Mouse (Mus musculus) midbrain, embryonic 16.5 days (tissue): ENCODE data around the gene Smgc. TPM values are rescaled to one million over a fixed set of nuclear protein-coding genes. Genes with fewer than 3 reads are reported as not detected.
"Not testable (repeated sequence)": the region's sequence is repeated elsewhere in the genome, so short reads cannot be mapped to it uniquely, and the experiment has no call there.

Source experiments
- ATAC-seq: fragments of 200-750 bp; cut with Nextera tagmentation; 2 replicates; pipeline ENCODE4 v1.8.0; 2017; ENCODE audit warnings: moderate TSS enrichment
- H3K27ac ChIP-seq: fragments of 300-500 bp; sonication (generic); 2 replicates; pipeline ENCODE4 v1.5.1; 2014; ENCODE audit warnings: mild to moderate bottlenecking, low read length, mixed read lengths
- H3K27me3 ChIP-seq: fragments of 300-500 bp; sonication (generic); 2 replicates; pipeline ENCODE4 v1.6.1; 2014; ENCODE audit warnings: low read depth, low read length, mixed read lengths; ENCODE audit not compliant: control insufficient read depth, insufficient read depth
- H3K36me3 ChIP-seq: fragments of 300-500 bp; sonication (generic); 2 replicates; pipeline ENCODE4 v1.6.1; 2014; ENCODE audit warnings: mild to moderate bottlenecking, low read length, moderate library complexity, mixed read lengths; ENCODE audit not compliant: control insufficient read depth, insufficient read depth
- H3K4me1 ChIP-seq: fragments of 300-500 bp; sonication (generic); 2 replicates; pipeline ENCODE4 v1.6.1; 2014; ENCODE audit warnings: mild to moderate bottlenecking, low read length, mixed read lengths; ENCODE audit not compliant: control insufficient read depth, insufficient read depth
- H3K4me2 ChIP-seq: fragments of 300-500 bp; sonication (generic); 2 replicates; pipeline ENCODE4 v1.6.1; 2014; ENCODE audit warnings: mild to moderate bottlenecking, low read length, mixed read lengths
- H3K4me3 ChIP-seq: fragments of 300-500 bp; sonication (generic); 2 replicates; pipeline ENCODE4 v1.5.1; 2014; ENCODE audit warnings: low read depth, mild to moderate bottlenecking, low read length, moderate library complexity, mixed read lengths
- H3K9ac ChIP-seq: fragments of 300-500 bp; sonication (generic); 2 replicates; pipeline ENCODE4 v1.6.1; 2014; ENCODE audit warnings: low read depth, low read length, mixed read lengths
- H3K9me3 ChIP-seq: fragments of 300-500 bp; sonication (generic); replicated peaks from 2 replicates; pipeline ENCODE4 v1.6.1; 2014; ENCODE audit warnings: mild to moderate bottlenecking, low read length, mixed read lengths; ENCODE audit not compliant: control insufficient read depth, poor library complexity, severe bottlenecking
- WGBS: fragments of 180-500 bp; shearing (Covaris S2); extraction: QIAGEN DNeasy Blood & Tissue Kit; methylation state at CpG from one replicate; pipeline ENCODE4 v1.1.7; 2014; 5-methylcytosine and 5-hydroxymethylcytosine counted together
- polyA plus RNA-seq: library from polyadenylated mRNA; unstranded; fragments of >200 nt; fragmentation: Nextera tagmentation; extraction: Ambion mirVana; gene quantifications from 2 replicates; pipeline ENCODE4 v1.2.1, GENCODE M21; 2015

Smgc gene
- not detected in 2 replicates for polyA plus RNA-seq

GRCm38 (mm10) chr15:91837965-91838364 lies at the start of gene Smgc:
Gene Smgc, plus strand, starts transcription at chr15:91838265.
- H3K27me3 ChIP-seq: no peaks in the 10 kb centered on the region
- WGBS: 92% methylated on average over 7 of the region's 7 CpGs

GRCm38 (mm10) chr15:91788338-91788737 lies 49.7 kb upstream of the Smgc start:
- ATAC-seq: no peak
- Histone ChIP-seq H3K27me3 (no peaks in the 10 kb centered on the region), H3K36me3 (no peaks in the 10 kb centered on the region), H3K9ac (no peak overlapping the region), H3K4me3 (no peak overlapping the region), H3K4me2 (no peak overlapping the region), H3K4me1 (no peaks in the 10 kb centered on the region; the same call in 1 of the 2 replicates), H3K27ac (no peak overlapping the region), H3K9me3 (no peaks in the 10 kb centered on the region)
- WGBS: 96% methylated on average over 11 of the region's 11 CpGs

More at GRCm38 (mm10) chr15:91837965-91838364, at the start of gene Smgc:
- no peak within 1 kb of the TSS for H3K4me2 ChIP-seq
- H3K4me1 ChIP-seq: no peaks in the 10 kb centered on the region
- no peak within 1 kb of the TSS for H3K9ac ChIP-seq
- no peaks in the 10 kb centered on the region for H3K36me3 ChIP-seq
- no peaks in the 10 kb centered on the region for H3K9me3 ChIP-seq
- no peak within 1 kb of the TSS for H3K4me3 ChIP-seq
- no peak for ATAC-seq
- H3K27ac ChIP-seq: no peak within 1 kb of the TSS

- Histone ChIP-seq H3K4me2 (no peak overlapping the region), H3K9me3 (no peaks in the 10 kb centered on the region), H3K9ac (no peak overlapping the region), H3K27ac (no peak overlapping the region), H3K4me1 (no peaks in the 10 kb centered on the region), H3K36me3 (no peaks in the 10 kb centered on the region), H3K27me3 (no peaks in the 10 kb centered on the region), H3K4me3 (no peak overlapping the region)
- WGBS: 82% methylated on average over 4 of the region's 4 CpGs
- ATAC-seq: no peak
Observed at GRCm38 (mm10) chr15:91806463-91806862, 31.6 kb upstream of the Smgc start.

DNA sequence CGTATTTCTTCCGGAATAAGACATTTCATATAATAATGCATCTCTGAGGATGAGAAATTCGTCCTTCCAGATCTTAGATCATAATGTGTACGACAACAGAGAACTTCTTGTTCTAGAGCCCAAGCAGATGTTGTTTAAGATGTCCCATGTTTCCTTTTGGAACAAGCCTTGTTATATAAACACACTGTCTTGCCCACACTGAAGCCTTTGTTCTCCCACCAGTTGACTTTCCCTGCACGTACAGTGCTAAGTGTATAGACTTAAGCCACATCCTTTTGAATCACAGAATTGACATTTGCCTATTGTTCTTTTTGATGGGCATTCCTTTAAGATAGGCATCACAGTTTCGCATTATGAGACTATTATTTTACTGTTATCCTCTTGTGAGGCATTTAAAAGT lies 2.7 kb upstream of the Smgc start:
- Histone ChIP-seq H3K9ac (no peak overlapping the region), H3K9me3 (no peaks in the 10 kb centered on the region), H3K4me2 (no peak overlapping the region), H3K27me3 (no peaks in the 10 kb centered on the region), H3K36me3 (no peaks in the 10 kb centered on the region), H3K4me3 (no peak overlapping the region), H3K27ac (no peak overlapping the region), H3K4me1 (no peaks in the 10 kb centered on the region)
- 79% methylated on average over 6 of the region's 6 CpGs for WGBS
- ATAC-seq: no peak

DNA sequence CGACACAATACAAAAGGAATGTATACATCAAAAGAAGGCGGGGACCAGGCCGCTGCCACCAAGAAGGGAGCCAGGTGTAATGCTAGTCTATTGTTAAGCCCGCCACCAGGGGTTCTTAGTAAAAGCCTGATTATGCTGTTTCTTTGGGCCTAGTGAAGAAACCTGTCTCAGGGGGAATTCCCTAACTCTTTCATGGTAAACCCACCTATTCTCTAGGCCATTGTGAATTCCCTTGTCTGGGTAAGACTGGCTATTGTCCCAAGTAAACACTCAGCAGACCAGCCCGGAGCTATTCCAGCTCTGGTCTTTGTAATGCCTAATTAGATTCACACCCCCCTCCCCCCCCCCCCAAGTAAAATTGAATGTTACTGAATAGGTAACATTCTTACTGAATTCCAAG lies 26.1 kb downstream of the Smgc start:
- H3K9me3 ChIP-seq, ATAC-seq, H3K4me2 ChIP-seq, H3K27ac ChIP-seq, H3K4me3 ChIP-seq, H3K36me3 ChIP-seq, H3K4me1 ChIP-seq, H3K9ac ChIP-seq, H3K27me3 ChIP-seq: not testable (repeated sequence)
- 12% methylated on average over 5 of the region's 5 CpGs for WGBS

- Histone ChIP-seq H3K36me3 (no peaks in the 10 kb centered on the region), H3K9ac (no peak overlapping the region), H3K9me3 (no peaks in the 10 kb centered on the region), H3K4me1 (no peaks in the 10 kb centered on the region), H3K27ac (no peak overlapping the region), H3K27me3 (no peaks in the 10 kb centered on the region), H3K4me3 (no peak overlapping the region), H3K4me2 (no peak overlapping the region)
- 65% methylated on average over 6 of the region's 6 CpGs for WGBS
- ATAC-seq: no peak
Observed at GRCm38 (mm10) chr15:91900245-91900644, 62.2 kb downstream of the Smgc start.

DNA sequence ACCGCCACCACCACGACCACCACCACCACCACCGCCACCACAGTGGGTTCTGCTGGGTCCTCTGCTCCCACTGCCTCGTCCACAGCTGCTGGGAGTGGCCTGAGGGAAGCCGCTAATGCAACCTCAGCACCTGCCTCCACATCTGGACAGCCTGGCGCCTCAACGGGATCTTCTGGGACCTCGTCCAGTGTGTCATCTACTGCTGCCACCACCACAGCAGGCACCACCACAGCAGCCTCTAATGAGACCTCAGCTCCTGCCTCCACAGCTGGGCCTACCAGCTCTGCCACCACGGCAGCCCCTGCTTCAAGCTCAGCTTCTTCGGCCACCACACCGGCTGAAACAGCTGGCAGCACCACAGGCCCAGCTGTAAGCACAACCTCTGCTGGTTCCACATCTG lies 69.0 kb downstream of the Smgc start:
- not testable (repeated sequence) for H3K27me3 ChIP-seq, H3K4me2 ChIP-seq, H3K36me3 ChIP-seq, ATAC-seq, H3K27ac ChIP-seq, H3K9me3 ChIP-seq, H3K4me3 ChIP-seq, H3K4me1 ChIP-seq, H3K9ac ChIP-seq
- WGBS: 93% methylated on average over 2 of the region's 11 CpGs

Other genes starting within 250 kb of the Smgc start
- gene Lrrk2, start 165.1 kb upstream of the Smgc start, polyA plus RNA-seq: 1.5 and 1.6 TPM in 2 replicates
- gene Cntn1, start 212.9 kb downstream of the Smgc start, polyA plus RNA-seq: 65.7 and 88.4 TPM in 2 replicates